11 mouse cellular contexts compared by ENCODE assay signal in genomic region chr4:155489101-155489970, GRCm38 (mm10). TPM values are rescaled to one million over a fixed set of nuclear protein-coding genes. Genes with fewer than 3 reads are reported as not detected.
DNase-seq lines count a peak whose midpoint lies in the region; ATAC-seq and TF ChIP-seq lines count a peak whose summit lies in the region.
"Had no signal": no experiment of that assay in that cellular context is flagged by ENCODE, and none has a peak within 500 bp of the region (broad histone marks: within the 10 kb centered on the region; RNA-seq: fewer than 3 reads in every experiment).

No protein-coding gene starts in this region.

- WGBS in heart, embryonic 10.5 days = 53% methylated on average over 9 of the region's 9 CpGs
- 63% methylated on average over 9 of the region's 9 CpGs for WGBS in lung, embryonic 14.5 days
- WGBS in heart, postnatal 0 days = 54% methylated on average over 9 of the region's 9 CpGs
- WGBS in small intestine, adult 2 months = 77% methylated on average over 9 of the region's 9 CpGs
- 84% methylated on average over 9 of the region's 9 CpGs for WGBS in midbrain, embryonic 15.5 days

- H3K9ac ChIP-seq in lung, embryonic 14.5 days = no peak overlapping the region
- H3K9ac ChIP-seq in heart, postnatal 0 days (replicated peaks; ENCODE audit: low read depth, low read length) = no peak overlapping the region
- no peak overlapping the region for H3K9ac ChIP-seq in midbrain, embryonic 15.5 days

- no peak for TF ChIP-seq POLR2A in small intestine, adult 2 months (IDR thresholded peaks at IDR 0.05; ENCODE audit: low read depth, low read length)

- H3K9me3 ChIP-seq in heart, embryonic 10.5 days = no peaks in the 10 kb centered on the region
- no peaks in the 10 kb centered on the region for H3K9me3 ChIP-seq in lung, embryonic 14.5 days (ENCODE audit: low read depth, low read length)
- no peaks in the 10 kb centered on the region for H3K9me3 ChIP-seq in heart, postnatal 0 days (replicated peaks; ENCODE audit: control insufficient read depth, low read length)
- no peaks in the 10 kb centered on the region for H3K9me3 ChIP-seq in midbrain, embryonic 15.5 days
- H3K9me3 ChIP-seq: midbrain, embryonic 12.5 days had no signal

- H3K27me3 ChIP-seq in heart, embryonic 10.5 days (ENCODE audit: insufficient read depth, poor library complexity, severe bottlenecking) = no peaks in the 10 kb centered on the region
- no peaks in the 10 kb centered on the region for H3K27me3 ChIP-seq in lung, embryonic 14.5 days (ENCODE audit: insufficient read depth, low read length)
- H3K27me3 ChIP-seq in heart, postnatal 0 days (ENCODE audit: control insufficient read depth, insufficient read depth, low read length) = no peaks in the 10 kb centered on the region
- no peaks in the 10 kb centered on the region for H3K27me3 ChIP-seq in small intestine, adult 2 months (ENCODE audit: control insufficient read depth, insufficient read depth, low read length)
- no peaks in the 10 kb centered on the region for H3K27me3 ChIP-seq in midbrain, embryonic 15.5 days (replicated peaks)
- H3K27me3 ChIP-seq: midbrain, embryonic 12.5 days had no signal

- no peaks in the 10 kb centered on the region for H3K36me3 ChIP-seq in heart, embryonic 10.5 days
- no peaks in the 10 kb centered on the region for H3K36me3 ChIP-seq in lung, embryonic 14.5 days (ENCODE audit: insufficient read depth)
- no peaks in the 10 kb centered on the region for H3K36me3 ChIP-seq in heart, postnatal 0 days (replicated peaks; ENCODE audit: control insufficient read depth, insufficient read depth, low read length)
- no peaks in the 10 kb centered on the region for H3K36me3 ChIP-seq in small intestine, adult 2 months (ENCODE audit: control insufficient read depth, insufficient read depth, low read length)
- H3K36me3 ChIP-seq in midbrain, embryonic 15.5 days (replicated peaks) = no peaks in the 10 kb centered on the region

- no peak overlapping the region for H3K4me3 ChIP-seq in heart, embryonic 10.5 days
- no peak overlapping the region for H3K4me3 ChIP-seq in lung, embryonic 14.5 days (ENCODE audit: low read depth, low read length)
- H3K4me3 ChIP-seq in heart, postnatal 0 days (ENCODE audit: low read depth, low read length) = no peak overlapping the region
- H3K4me3 ChIP-seq in small intestine, adult 2 months (ENCODE audit: low read depth, low read length) = no peak overlapping the region
- no peak overlapping the region for H3K4me3 ChIP-seq in midbrain, embryonic 15.5 days

- no peak for TF ChIP-seq EP300 in heart, postnatal 0 days (IDR thresholded peaks at IDR 0.05; ENCODE audit: low read depth)

- peaks cover 51% of the 10 kb centered on the region for H3K4me1 ChIP-seq in heart, embryonic 10.5 days
- peaks cover 25% of the 10 kb centered on the region for H3K4me1 ChIP-seq in lung, embryonic 14.5 days (ENCODE audit: insufficient read depth)
- H3K4me1 ChIP-seq in heart, postnatal 0 days (ENCODE audit: control insufficient read depth, insufficient read depth) = peaks cover 52% of the 10 kb centered on the region
- peaks cover 42% of the 10 kb centered on the region; the same call in 1 of the 2 replicates for H3K4me1 ChIP-seq in small intestine, adult 2 months (ENCODE audit: control insufficient read depth, insufficient read depth, insufficient read length, low read length)
- H3K4me1 ChIP-seq in midbrain, embryonic 15.5 days = peaks cover 40% of the 10 kb centered on the region

- DNase-seq in heart, embryonic 10.5 days (ENCODE audit: low spot score) = no peak
- no peak for DNase-seq in heart, postnatal 4 days
- DNase-seq in lung, embryonic 14.5 days = no peak
- DNase-seq in lung, postnatal 10 days = no peak
- no peak for DNase-seq in heart, postnatal 0 days (ENCODE audit: low spot score)
- no peak for DNase-seq in adrenal gland, postnatal 36 days
- DNase-seq: cerebellum, postnatal 10 days; layer of hippocampus, adult 9-11 months had no signal

- TF ChIP-seq CTCF in lung, embryonic 14.5 days (IDR thresholded peaks at IDR 0.05; ENCODE audit: low read depth) = no peak
- no peak for TF ChIP-seq CTCF in heart, postnatal 0 days (IDR thresholded peaks at IDR 0.05; ENCODE audit: low read depth)
- TF ChIP-seq CTCF in small intestine, adult 2 months (IDR thresholded peaks at IDR 0.05; ENCODE audit: extremely low read depth, insufficient read length, insufficient replicate concordance, low read depth, low read length) = no peak

- peak overlapping the region; percentile 78 for H3K27ac ChIP-seq in heart, embryonic 10.5 days
- H3K27ac ChIP-seq in lung, embryonic 14.5 days (ENCODE audit: low read depth) = peak overlapping the region; percentile 90
- H3K27ac ChIP-seq in heart, postnatal 0 days (ENCODE audit: low read depth) = peak overlapping the region; percentile 86
- H3K27ac ChIP-seq in small intestine, adult 2 months (ENCODE audit: insufficient read depth, low read depth, low read length) = peak overlapping the region; percentile 96
- H3K27ac ChIP-seq in midbrain, embryonic 15.5 days = no peak overlapping the region

- no peak for ATAC-seq in lung, embryonic 14.5 days (ENCODE audit: insufficient read depth)
- no peak for ATAC-seq in heart, postnatal 0 days (ENCODE audit: insufficient read depth, low read depth)
- no peak for ATAC-seq in midbrain, embryonic 15.5 days (replicated peaks)

- no peak overlapping the region for H3K4me2 ChIP-seq in lung, embryonic 14.5 days
- no peak overlapping the region for H3K4me2 ChIP-seq in heart, postnatal 0 days (ENCODE audit: low read depth, low read length)
- H3K4me2 ChIP-seq in midbrain, embryonic 15.5 days = no peak overlapping the region

RNA-seq across cellular contexts. Expression of gene Gnb1, which starts 1.8 kb away (rescaled TPM):
- 416 and 440 TPM in 2 replicates for polyA plus RNA-seq in heart, embryonic 10.5 days (2016; fragmentation: Nextera tagmentation; extraction: Ambion mirVana)
- 100 to 1,000 TPM; 386 to 391 TPM for total RNA-seq in heart, postnatal 4 days (2021)
- polyA plus RNA-seq in lung, embryonic 14.5 days (2014; fragmentation: Nextera tagmentation; extraction: Ambion mirVana) = 570 and 585 TPM in 2 replicates
- total RNA-seq in heart, postnatal 0 days (2014; rRNA removed; ENCODE audit: low replicate concordance) = 158 and 184 TPM in 2 replicates
- 249 and 255 TPM in 2 replicates for polyA plus RNA-seq in heart, postnatal 0 days (2015; fragmentation: Nextera tagmentation; extraction: Ambion mirVana)
- 690 and 1,603 TPM in 2 replicates for polyA plus RNA-seq in small intestine, adult 2 months (2012; rRNA removed)
- total RNA-seq in adrenal gland, postnatal 36 days (2021) = 100 to 1,000 TPM; 444 to 453 TPM
- 1,179 and 1,183 TPM in 2 replicates for polyA plus RNA-seq in midbrain, embryonic 15.5 days (2015; fragmentation: Nextera tagmentation; extraction: Ambion mirVana)

RNA-seq across cellular contexts. Expression of gene Tmem52, which starts 20.4 kb away (rescaled TPM):
- not detected in 2 replicates for polyA plus RNA-seq in heart, embryonic 10.5 days (2016; fragmentation: Nextera tagmentation; extraction: Ambion mirVana)
- total RNA-seq in heart, postnatal 4 days (2021) = not detected
- not detected in 2 replicates for polyA plus RNA-seq in lung, embryonic 14.5 days (2014; fragmentation: Nextera tagmentation; extraction: Ambion mirVana)
- total RNA-seq in heart, postnatal 0 days (2014; rRNA removed; ENCODE audit: low replicate concordance) = not detected in 2 replicates
- polyA plus RNA-seq in heart, postnatal 0 days (2015; fragmentation: Nextera tagmentation; extraction: Ambion mirVana) = 0.12 TPM in 1 of 2 replicates, not detected in the other
- polyA plus RNA-seq in small intestine, adult 2 months (2012; rRNA removed) = 0.69 and 2.1 TPM in 2 replicates
- total RNA-seq in adrenal gland, postnatal 36 days (2021) = 10 to 100 TPM in 1 of 2 experiments, 1 to 10 TPM in 1; 8.3 to 10.8 TPM
- 0.44 TPM in 1 of 2 replicates, not detected in the other for polyA plus RNA-seq in midbrain, embryonic 15.5 days (2015; fragmentation: Nextera tagmentation; extraction: Ambion mirVana)
